ENCODE assay signal across 10 mouse cellular contexts in genomic region chr9:68689351-68689750, GRCm38 (mm10). TPM values are rescaled to one million over a fixed set of nuclear protein-coding genes. Genes with fewer than 3 reads are reported as not detected.
DNase-seq lines count a peak whose midpoint lies in the region; ATAC-seq and TF ChIP-seq lines count a peak whose summit lies in the region.
"Had no signal": no experiment of that assay in that cellular context is flagged by ENCODE, and none has a peak within 500 bp of the region (broad histone marks: within the 10 kb centered on the region; RNA-seq: fewer than 3 reads in every experiment).

No protein-coding gene starts in this region.

- no peaks in the 10 kb centered on the region for H3K27me3 ChIP-seq in hindbrain, embryonic 11.5 days (ENCODE audit: control insufficient read depth, insufficient read depth, low read length)
- no peaks in the 10 kb centered on the region for H3K27me3 ChIP-seq in hindbrain, embryonic 12.5 days
- no peaks in the 10 kb centered on the region for H3K27me3 ChIP-seq in embryonic facial prominence, embryonic 14.5 days (replicated peaks; ENCODE audit: control insufficient read depth, insufficient read depth, low read length)
- H3K27me3 ChIP-seq: embryonic facial prominence, embryonic 15.5 days; lung, embryonic 15.5 days had no signal

- H3K27ac ChIP-seq in hindbrain, embryonic 11.5 days (ENCODE audit: low read depth, low read length), result no peak overlapping the region
- no peak overlapping the region for H3K27ac ChIP-seq in hindbrain, embryonic 12.5 days
- H3K27ac ChIP-seq in embryonic facial prominence, embryonic 14.5 days (replicated peaks; ENCODE audit: low read depth, low read length), result no peak overlapping the region
- no peak overlapping the region for H3K27ac ChIP-seq in layer of hippocampus, adult 2 months
- H3K27ac ChIP-seq: embryonic facial prominence, embryonic 15.5 days; lung, embryonic 15.5 days had no signal

- no peaks in the 10 kb centered on the region for H3K9me3 ChIP-seq in hindbrain, embryonic 11.5 days (ENCODE audit: control insufficient read depth, low read length)
- H3K9me3 ChIP-seq in hindbrain, embryonic 12.5 days (replicated peaks), result no peaks in the 10 kb centered on the region
- no peaks in the 10 kb centered on the region for H3K9me3 ChIP-seq in embryonic facial prominence, embryonic 14.5 days (ENCODE audit: control insufficient read depth, low read length)
- H3K9me3 ChIP-seq: embryonic facial prominence, embryonic 15.5 days; lung, embryonic 15.5 days had no signal

- peak; percentile 79 for DNase-seq in hindbrain, embryonic 11.5 days (ENCODE audit: low spot score)
- peak; percentile 21 for DNase-seq in CD4-positive helper T cell, adult 2 months (ENCODE audit: low read depth, low spot score)
- DNase-seq in WW6 (ENCODE audit: low read depth, low spot score), result peak; percentile 36
- DNase-seq in embryonic facial prominence, embryonic 14.5 days (ENCODE audit: low spot score), result peak; percentile 88
- DNase-seq in layer of hippocampus, adult 2 months (ENCODE audit: low spot score in 2 of 2), result peak; percentile 48 to 66
- peak; percentile 42 for DNase-seq in retina, adult 2 months (ENCODE audit: low read depth, low spot score)

- no peak overlapping the region for H3K9ac ChIP-seq in hindbrain, embryonic 11.5 days (ENCODE audit: low read depth, low read length)
- no peak overlapping the region for H3K9ac ChIP-seq in hindbrain, embryonic 12.5 days
- H3K9ac ChIP-seq in embryonic facial prominence, embryonic 14.5 days (ENCODE audit: low read depth, low read length), result no peak overlapping the region
- H3K9ac ChIP-seq: embryonic facial prominence, embryonic 15.5 days; lung, embryonic 15.5 days had no signal

- peak; percentile 93 for TF ChIP-seq CTCF in layer of hippocampus, adult 2 months (conservative IDR thresholded peaks at IDR 0.05)

- no peaks in the 10 kb centered on the region for H3K36me3 ChIP-seq in hindbrain, embryonic 11.5 days (ENCODE audit: control insufficient read depth, insufficient read depth, low read length)
- H3K36me3 ChIP-seq in hindbrain, embryonic 12.5 days, result no peaks in the 10 kb centered on the region
- no peaks in the 10 kb centered on the region for H3K36me3 ChIP-seq in embryonic facial prominence, embryonic 14.5 days (ENCODE audit: control insufficient read depth, insufficient read depth, low read length)
- H3K36me3 ChIP-seq: embryonic facial prominence, embryonic 15.5 days; lung, embryonic 15.5 days had no signal

- no peak for ATAC-seq in hindbrain, embryonic 11.5 days (ENCODE audit: low FRiP score)
- ATAC-seq in hindbrain, embryonic 12.5 days (ENCODE audit: low FRiP score), result no peak
- no peak for ATAC-seq in embryonic facial prominence, embryonic 14.5 days (ENCODE audit: low read depth)
- no peak; the same call in 1 of the 2 replicates for ATAC-seq in megakaryocyte-erythroid progenitor cell, adult 5-6 weeks (replicated peaks; ENCODE audit: low FRiP score, low TSS enrichment, poor library complexity, severe bottlenecking)

- H3K4me1 ChIP-seq in hindbrain, embryonic 11.5 days (replicated peaks; ENCODE audit: control insufficient read depth, insufficient read depth, low read length), result peaks cover 7% of the 10 kb centered on the region; the same call in 1 of the 2 replicates
- H3K4me1 ChIP-seq in hindbrain, embryonic 12.5 days, result peaks cover 32% of the 10 kb centered on the region
- 0 out of 2 replicates have a peak, but pooled peaks cover 6% of the 10 kb centered on the region for H3K4me1 ChIP-seq in embryonic facial prominence, embryonic 14.5 days (ENCODE audit: control insufficient read depth, insufficient read depth, low read length)
- H3K4me1 ChIP-seq: lung, embryonic 15.5 days had no signal

- WGBS in hindbrain, embryonic 11.5 days, result 39% methylated on average over 4 of the region's 4 CpGs
- 36% methylated on average over 4 of the region's 4 CpGs for WGBS in hindbrain, embryonic 12.5 days
- 29% methylated on average over 4 of the region's 4 CpGs for WGBS in embryonic facial prominence, embryonic 14.5 days

- no peak overlapping the region for H3K4me3 ChIP-seq in hindbrain, embryonic 11.5 days (ENCODE audit: low read depth, low read length)
- no peak overlapping the region for H3K4me3 ChIP-seq in hindbrain, embryonic 12.5 days
- no peak overlapping the region for H3K4me3 ChIP-seq in embryonic facial prominence, embryonic 14.5 days (ENCODE audit: low read depth, low read length)
- H3K4me3 ChIP-seq in layer of hippocampus, adult 2 months, result no peak overlapping the region
- H3K4me3 ChIP-seq: embryonic facial prominence, embryonic 15.5 days; lung, embryonic 15.5 days had no signal

- no peak overlapping the region for H3K4me2 ChIP-seq in hindbrain, embryonic 11.5 days (replicated peaks; ENCODE audit: low read depth, low read length)
- no peak overlapping the region for H3K4me2 ChIP-seq in hindbrain, embryonic 12.5 days (replicated peaks)
- H3K4me2 ChIP-seq in embryonic facial prominence, embryonic 14.5 days (ENCODE audit: low read depth, low read length), result no peak overlapping the region
- H3K4me2 ChIP-seq: embryonic facial prominence, embryonic 15.5 days; lung, embryonic 15.5 days had no signal

RNA-seq across cellular contexts. Expression of gene Rora, which starts 35.8 kb away (rescaled TPM):
- 3.3 and 3.8 TPM in 2 replicates for polyA plus RNA-seq in hindbrain, embryonic 11.5 days (2014; fragmentation: Nextera tagmentation; extraction: Ambion mirVana)
- polyA plus RNA-seq in hindbrain, embryonic 12.5 days (2016; fragmentation: Nextera tagmentation; extraction: Ambion mirVana), result 7.6 and 7.8 TPM in 2 replicates
- polyA plus RNA-seq in embryonic facial prominence, embryonic 14.5 days (2014; fragmentation: Nextera tagmentation; extraction: Ambion mirVana), result 11.4 and 12.3 TPM in 2 replicates
- 10 to 100 TPM; 32.0 to 35.6 TPM for total RNA-seq in layer of hippocampus, adult 2 months (2021)
- total RNA-seq in megakaryocyte-erythroid progenitor cell, adult 5-6 weeks (2014; fragmentation: Nextera tagmentation), result 0.02 and 1.6 TPM in 2 replicates
- total RNA-seq in megakaryocyte-erythroid progenitor cell, adult 5-6 weeks (2017), result 2.6 and 4.7 TPM in 2 replicates

Comparison
In these comparisons a context has a peak if more than half of its experiments do, and no peak if none do; other contexts are left out.
1. DNase-seq: peak in every context shown above with its lines; median percentile 88 in embryonic facial prominence, embryonic 14.5 days; 79 in hindbrain, embryonic 11.5 days; 57 in layer of hippocampus, adult 2 months; 42 in retina, adult 2 months; 36 in WW6; 21 in CD4-positive helper T cell, adult 2 months.